9 mouse cellular contexts compared by ENCODE assay signal in the genomic region with DNA sequence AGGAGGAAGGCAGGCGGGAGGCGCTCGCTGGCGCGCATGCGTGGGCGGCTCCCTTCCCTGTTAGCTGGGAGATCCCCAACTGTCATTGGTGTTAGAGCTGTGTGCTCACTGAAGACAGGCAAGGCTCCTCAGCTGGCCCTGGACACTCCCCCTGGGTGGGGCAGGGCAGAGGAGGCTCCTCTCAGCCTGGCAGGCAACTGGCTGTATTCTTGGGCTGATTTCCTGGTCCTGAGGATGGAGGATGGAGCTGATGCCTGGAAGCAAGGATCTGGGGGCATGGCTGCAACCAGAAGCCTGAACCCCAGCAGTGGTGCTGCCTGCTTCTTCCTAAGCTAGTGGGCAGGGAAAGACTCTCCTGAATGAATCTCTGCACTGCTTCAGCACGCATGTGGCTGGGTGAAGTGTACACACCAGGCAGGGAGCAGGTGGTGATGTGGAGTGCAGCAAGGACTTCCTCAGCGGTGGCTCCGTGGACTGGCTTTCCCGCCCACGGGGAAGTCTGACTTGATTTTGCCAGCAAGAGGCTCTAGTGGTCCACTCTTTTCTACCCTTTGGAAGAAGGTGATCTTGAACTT.
A peak's percentile ranks its signal among the peaks of the same experiment; 100 is the strongest.
DNase-seq lines count a peak whose midpoint lies in the region; ATAC-seq lines count a peak whose summit lies in the region.
"Had no signal": no experiment of that assay in that cellular context is flagged by ENCODE, and none has a peak within 500 bp of the region (broad histone marks: within the 10 kb centered on the region; RNA-seq: fewer than 3 reads in every experiment).

No protein-coding gene starts in this region.

- H3K9ac ChIP-seq in embryonic facial prominence, embryonic 11.5 days (replicated peaks; ENCODE audit: low read length), result no peak overlapping the region

- no peaks in the 10 kb centered on the region for H3K9me3 ChIP-seq in embryonic facial prominence, embryonic 11.5 days (replicated peaks; ENCODE audit: control insufficient read depth, low read length)
- no peaks in the 10 kb centered on the region for H3K9me3 ChIP-seq in midbrain, embryonic 10.5 days (replicated peaks)

- H3K4me2 ChIP-seq in embryonic facial prominence, embryonic 11.5 days (ENCODE audit: low read depth, low read length), result 0 out of 2 replicates have a peak overlapping the region, but pooled peaks have one; percentile 6

- no peak overlapping the region for H3K27ac ChIP-seq in embryonic facial prominence, embryonic 11.5 days (replicated peaks; ENCODE audit: low read depth, low read length)
- H3K27ac ChIP-seq in midbrain, embryonic 10.5 days (replicated peaks), result peak overlapping the region; percentile 43; the same call in 1 of the 2 replicates

- intact Hi-C loops in left cerebral cortex, postnatal 4 days (cut with DNase I), result no loop called here

- no peaks in the 10 kb centered on the region for H3K4me1 ChIP-seq in embryonic facial prominence, embryonic 11.5 days (ENCODE audit: control insufficient read depth, insufficient read depth, low read length)
- H3K4me1 ChIP-seq in midbrain, embryonic 10.5 days, result peaks cover 13% of the 10 kb centered on the region

- no peaks in the 10 kb centered on the region for H3K27me3 ChIP-seq in embryonic facial prominence, embryonic 11.5 days (ENCODE audit: control insufficient read depth, insufficient read depth, low read length)
- H3K27me3 ChIP-seq in midbrain, embryonic 10.5 days (ENCODE audit: low read depth, poor library complexity, severe bottlenecking), result no peaks in the 10 kb centered on the region

- 14% methylated on average over 12 of the region's 12 CpGs for WGBS in embryonic facial prominence, embryonic 11.5 days
- 18% methylated on average over 12 of the region's 12 CpGs for WGBS in midbrain, embryonic 10.5 days

- peak; percentile 96 for ATAC-seq in embryonic facial prominence, embryonic 11.5 days (replicated peaks; ENCODE audit: insufficient number of reproducible peaks, low FRiP score, low TSS enrichment, low read depth)

- H3K36me3 ChIP-seq in embryonic facial prominence, embryonic 11.5 days (replicated peaks; ENCODE audit: control insufficient read depth, insufficient read depth, low read depth, low read length), result no peaks in the 10 kb centered on the region
- H3K36me3 ChIP-seq in midbrain, embryonic 10.5 days, result no peaks in the 10 kb centered on the region

- H3K4me3 ChIP-seq in embryonic facial prominence, embryonic 11.5 days (ENCODE audit: low read depth, low read length), result no peak overlapping the region
- peak overlapping the region; percentile 22 for H3K4me3 ChIP-seq in midbrain, embryonic 10.5 days
- H3K4me3 ChIP-seq: myocyte had no signal

- DNase-seq in spleen, postnatal 4 days (ENCODE audit: low spot score in 2 of 2), result peak; percentile 12 to 57
- no peak for DNase-seq in spleen, adult 12 weeks (ENCODE audit: low spot score)
- DNase-seq in embryonic facial prominence, embryonic 11.5 days (ENCODE audit: low spot score), result peak; percentile 71
- DNase-seq in heart, adult 8-10 months (ENCODE audit: low spot score), result peak; percentile 22
- peak; percentile 12 for DNase-seq in kidney, adult 18-20 months
- peak; percentile 82 for DNase-seq in left cerebral cortex, postnatal 4 days
- DNase-seq in midbrain, embryonic 10.5 days (ENCODE audit: low spot score), result peak; percentile 82
- peak; percentile 87 for DNase-seq in telencephalon, adult 2 months (ENCODE audit: low read depth, low spot score)
